Mouse (Mus musculus) forebrain, postnatal 0 days (tissue): ENCODE results near the gene Gm5478. TPM values are rescaled to one million over a fixed set of nuclear protein-coding genes. Genes with fewer than 3 reads are reported as not detected.
A peak's percentile ranks its signal among the peaks of the same experiment; 100 is the strongest.
"Not testable (repeated sequence)": the region's sequence is repeated elsewhere in the genome, so short reads cannot be mapped to it uniquely, and the experiment has no call there.

Experiments
- ATAC-seq: fragments of 200-750 bp; cut with Nextera tagmentation; 2 replicates; pipeline ENCODE4 v1.8.0; 2017; ENCODE audit warnings: mild to moderate bottlenecking, moderate library complexity
- DNase-seq: peaks from one replicate; pipeline ENCODE4 v3.0.0-alpha.2; 2015
- H3K27ac ChIP-seq: fragments of 300-500 bp; sonication (generic); 2 replicates; pipeline ENCODE4 v1.5.1; 2014; ENCODE audit warnings: low read depth, mild to moderate bottlenecking, antibody characterized with exemption, low read length, moderate library complexity, mixed read lengths
- H3K27me3 ChIP-seq: fragments of 300-500 bp; sonication (generic); 2 replicates; pipeline ENCODE4 v1.6.1; 2014; ENCODE audit warnings: mild to moderate bottlenecking, low read length, mixed read lengths; ENCODE audit not compliant: insufficient read depth
- H3K36me3 ChIP-seq: fragments of 300-500 bp; sonication (generic); 2 replicates; pipeline ENCODE4 v1.6.1; 2014; ENCODE audit warnings: mild to moderate bottlenecking, moderate library complexity; ENCODE audit not compliant: insufficient read depth
- H3K4me1 ChIP-seq: fragments of 300-500 bp; sonication (generic); 2 replicates; pipeline ENCODE4 v1.6.1; 2014; ENCODE audit warnings: antibody characterized with exemption; ENCODE audit not compliant: insufficient read depth
- H3K4me2 ChIP-seq: fragments of 300-500 bp; sonication (generic); 2 replicates; pipeline ENCODE4 v1.6.1; 2014; ENCODE audit warnings: low read depth, mild to moderate bottlenecking, moderate library complexity
- H3K4me3 ChIP-seq: fragments of 300-500 bp; sonication (generic); 2 replicates; pipeline ENCODE4 v1.5.1; 2014; ENCODE audit warnings: low read depth, low read length, mixed read lengths
- H3K9ac ChIP-seq: fragments of 300-500 bp; sonication (generic); 2 replicates; pipeline ENCODE4 v1.6.1; 2014; ENCODE audit warnings: mild to moderate bottlenecking
- H3K9me3 ChIP-seq: fragments of 300-500 bp; sonication (generic); 2 replicates; pipeline ENCODE4 v1.6.1; 2016; ENCODE audit warnings: low read length
- CTCF ChIP-seq: sonication (generic); IDR thresholded peaks from 2 replicates; pipeline ENCODE4 v1.5.1; 2016; ENCODE audit warnings: antibody characterized with exemption, control low read depth, low read depth
- WGBS: fragments of 180-500 bp; shearing (Covaris S2); extraction: QIAGEN DNeasy Blood & Tissue Kit; methylation state at CpG from one replicate; pipeline ENCODE4 v1.1.7; 2014; 5-methylcytosine and 5-hydroxymethylcytosine counted together
- polyA plus RNA-seq: library from polyadenylated mRNA; unstranded; fragments of >200 nt; fragmentation: Nextera tagmentation; extraction: Ambion mirVana; gene quantifications from 2 replicates; pipeline ENCODE4 v1.2.1, GENCODE M21; 2015
- total RNA-seq: library from RNA; depleted of rRNA; stranded (reverse); fragments of >200 nt; gene quantifications from 2 replicates; pipeline ENCODE4 v1.2.3, GENCODE M21; 2014; rRNA removed

Gene Gm5478
- total RNA-seq = not detected in 2 replicates
- polyA plus RNA-seq = not detected in 2 replicates

DNA sequence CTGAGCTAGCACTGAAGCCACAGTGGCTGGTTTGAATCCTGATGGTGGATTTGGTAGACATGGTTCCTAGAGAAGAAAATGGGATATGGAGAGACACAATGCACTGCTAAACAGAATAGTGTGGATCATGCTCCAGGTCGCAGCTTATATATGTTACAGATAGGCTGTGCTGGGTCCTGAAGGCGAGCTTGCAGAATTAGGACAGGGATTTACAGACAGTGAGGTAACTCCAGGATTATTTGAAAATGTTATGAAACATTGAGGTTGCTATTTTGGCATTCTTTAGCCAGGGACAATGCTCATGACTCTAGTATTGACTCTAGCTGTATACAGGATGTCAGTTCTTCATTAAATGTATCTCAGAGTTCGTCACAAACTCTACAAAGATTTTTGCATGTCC, at the start of gene Gm5478:
Gene Gm5478 (minus strand): TSS at position 101 of the 400 bp plus-strand sequence.
- no peaks in the 10 kb centered on the region for H3K9me3 ChIP-seq
- H3K9ac ChIP-seq = no peak within 1 kb of the TSS
- WGBS = 82% methylated on average over 3 of the region's 3 CpGs
- no peak within 1 kb of the TSS for H3K27ac ChIP-seq
- DNase-seq (no peak), ATAC-seq (no peak)
- no peak within 1 kb of the TSS for H3K4me2 ChIP-seq
- H3K4me1 ChIP-seq = no peaks in the 10 kb centered on the region
- no peaks in the 10 kb centered on the region for H3K27me3 ChIP-seq
- H3K36me3 ChIP-seq = no peaks in the 10 kb centered on the region
- H3K4me3 ChIP-seq = no peak within 1 kb of the TSS
- TF ChIP-seq CTCF = no peak

DNA sequence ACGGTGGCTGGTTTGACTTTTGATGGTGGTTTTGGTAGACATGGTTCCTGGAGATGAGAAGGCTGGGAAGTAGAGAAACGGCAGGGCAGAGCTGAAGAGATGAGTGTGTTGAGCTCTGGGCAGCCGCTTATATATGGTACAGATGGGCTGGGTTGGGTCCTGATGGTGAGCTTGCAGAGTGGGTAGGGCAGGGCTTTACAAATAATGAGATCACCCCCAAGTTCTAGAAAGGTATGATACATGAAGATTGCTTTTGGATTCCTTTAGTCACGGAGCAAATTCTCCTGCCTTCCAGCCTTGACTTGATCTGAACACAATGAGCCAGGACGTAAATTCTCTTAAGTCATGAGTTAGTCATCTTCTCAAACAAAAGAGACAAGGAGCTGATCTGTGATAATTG, 47.0 kb upstream of the Gm5478 start, which contains the start of gene Krt6a:
Gene Krt6a (minus strand): TSS at position 101 of the 400 bp plus-strand sequence.
- Histone ChIP-seq H3K4me1 (no peaks in the 10 kb centered on the region), H3K27ac (no peak within 1 kb of the TSS), H3K4me3 (no peak within 1 kb of the TSS), H3K27me3 (no peaks in the 10 kb centered on the region), H3K9me3 (no peaks in the 10 kb centered on the region), H3K4me2 (no peak within 1 kb of the TSS), H3K36me3 (no peaks in the 10 kb centered on the region), H3K9ac (no peak within 1 kb of the TSS)
- no peak for ATAC-seq
- WGBS = 87% methylated on average over 5 of the region's 5 CpGs
- no peak for TF ChIP-seq CTCF
- DNase-seq = no peak

DNA sequence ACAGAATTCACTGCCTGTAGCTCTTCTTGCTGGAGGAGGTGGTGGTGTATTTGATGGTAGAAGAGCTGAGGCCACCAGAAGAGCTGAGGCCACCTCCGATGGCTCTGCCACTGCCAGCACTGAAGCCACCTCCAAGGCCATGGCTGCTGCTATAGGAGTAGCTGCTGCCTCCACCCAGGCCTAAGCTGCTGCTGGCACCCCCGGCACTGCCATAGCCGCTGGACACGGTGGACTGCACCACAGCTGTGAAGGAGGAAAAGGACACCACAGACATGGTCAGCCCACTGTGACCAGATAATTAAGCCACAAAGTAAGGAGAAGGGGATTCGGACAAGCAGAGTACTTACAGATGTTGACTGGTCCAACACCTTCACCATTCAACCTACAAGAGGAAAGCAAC, 43.3 kb upstream of the Gm5478 start:
- not testable (repeated sequence) for H3K27me3 ChIP-seq, H3K9me3 ChIP-seq, H3K4me2 ChIP-seq, H3K36me3 ChIP-seq, H3K4me1 ChIP-seq, DNase-seq, H3K4me3 ChIP-seq, ATAC-seq, H3K9ac ChIP-seq, H3K27ac ChIP-seq
- 98% methylated on average over 5 of the region's 5 CpGs for whole genome bisulfite sequencing

DNA sequence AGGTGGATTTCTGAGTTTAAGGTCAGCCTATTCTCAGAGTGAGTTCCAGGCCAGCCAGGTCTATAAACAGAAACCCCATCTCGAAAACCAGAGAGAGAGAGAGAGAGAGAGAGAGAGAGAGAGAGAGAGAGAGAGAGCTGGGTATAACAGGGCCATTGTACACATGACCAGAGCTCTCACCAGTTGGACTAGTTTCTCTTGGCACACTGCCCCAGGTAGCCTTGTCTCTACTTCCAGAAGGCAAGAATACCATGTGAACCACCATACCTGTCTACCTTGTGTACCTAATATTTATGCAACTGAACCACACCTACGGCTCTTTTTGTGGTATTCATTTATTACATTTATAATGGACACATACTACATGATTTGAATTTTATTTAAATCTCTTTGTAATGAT, 41.0 kb upstream of the Gm5478 start:
- H3K27me3 ChIP-seq = no peaks in the 10 kb centered on the region
- H3K9me3 ChIP-seq = no peaks in the 10 kb centered on the region
- no peak overlapping the region for H3K4me2 ChIP-seq
- H3K4me3 ChIP-seq = no peak overlapping the region
- H3K9ac ChIP-seq = no peak overlapping the region
- H3K27ac ChIP-seq = no peak overlapping the region
- TF ChIP-seq CTCF = no peak
- no peaks in the 10 kb centered on the region for H3K4me1 ChIP-seq
- no peak for ATAC-seq
- no peak for DNase-seq
- H3K36me3 ChIP-seq = no peaks in the 10 kb centered on the region
- WGBS = 66% methylated on average over 2 of the region's 2 CpGs

DNA sequence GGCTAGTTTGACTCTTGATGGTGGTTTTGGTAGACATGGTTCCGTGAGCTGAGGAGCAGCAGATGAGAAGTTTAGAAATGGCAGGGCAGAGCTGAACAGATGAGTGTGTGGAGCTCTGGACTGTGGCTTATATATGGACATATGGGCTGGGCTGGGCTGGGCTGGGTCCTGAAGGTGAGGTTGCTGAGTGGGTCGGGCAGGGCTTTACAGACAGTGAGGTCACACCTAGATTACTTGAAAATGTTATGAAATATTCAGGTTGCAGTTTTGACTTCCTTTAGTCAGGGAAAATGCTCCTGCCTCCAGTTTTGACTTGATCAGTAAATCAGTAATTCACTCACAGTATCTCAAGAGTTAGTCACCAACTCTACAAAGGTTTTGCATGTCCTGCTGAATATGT, 33.0 kb upstream of the Gm5478 start, which contains the start of gene Krt6b:
Gene Krt6b (minus strand): TSS at position 101 of the 400 bp plus-strand sequence.
- Histone ChIP-seq H3K36me3 (no peaks in the 10 kb centered on the region), H3K4me1 (no peaks in the 10 kb centered on the region), H3K9ac (no peak within 1 kb of the TSS), H3K4me2 (no peak within 1 kb of the TSS), H3K27me3 (no peaks in the 10 kb centered on the region), H3K4me3 (no peak within 1 kb of the TSS), H3K9me3 (no peaks in the 10 kb centered on the region), H3K27ac (no peak within 1 kb of the TSS)
- WGBS = 91% methylated on average over 2 of the region's 2 CpGs
- DNase-seq (no peak), ATAC-seq (no peak)
- TF ChIP-seq CTCF = no peak

DNA sequence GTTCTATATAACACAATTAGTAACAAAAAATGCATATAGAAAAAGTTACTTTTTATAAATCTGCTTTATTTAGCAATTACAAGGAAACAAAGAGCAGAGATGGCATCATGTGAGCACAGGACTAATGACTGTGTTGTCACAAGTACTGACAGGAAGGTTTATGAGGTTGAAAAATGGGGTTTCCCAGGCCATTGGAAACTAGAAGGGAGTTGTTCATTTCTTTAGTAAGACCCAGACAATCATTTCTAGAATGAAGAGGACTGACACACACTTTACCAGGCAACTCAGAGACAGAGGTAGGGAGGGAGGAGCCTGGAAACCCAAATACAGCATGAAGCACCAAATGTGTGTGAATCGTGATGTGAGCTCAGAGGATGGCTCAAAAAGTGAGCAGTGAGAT, 28.8 kb upstream of the Gm5478 start:
- 82% methylated on average over 1 of the region's 1 CpGs for WGBS
- no peak overlapping the region for H3K4me2 ChIP-seq
- no peaks in the 10 kb centered on the region for H3K4me1 ChIP-seq
- no peak for DNase-seq
- no peak overlapping the region for H3K4me3 ChIP-seq
- ATAC-seq = no peak
- H3K27me3 ChIP-seq = no peaks in the 10 kb centered on the region
- no peaks in the 10 kb centered on the region for H3K9me3 ChIP-seq
- TF ChIP-seq CTCF = no peak
- no peak overlapping the region for H3K9ac ChIP-seq
- H3K36me3 ChIP-seq = no peaks in the 10 kb centered on the region
- H3K27ac ChIP-seq = no peak overlapping the region

DNA sequence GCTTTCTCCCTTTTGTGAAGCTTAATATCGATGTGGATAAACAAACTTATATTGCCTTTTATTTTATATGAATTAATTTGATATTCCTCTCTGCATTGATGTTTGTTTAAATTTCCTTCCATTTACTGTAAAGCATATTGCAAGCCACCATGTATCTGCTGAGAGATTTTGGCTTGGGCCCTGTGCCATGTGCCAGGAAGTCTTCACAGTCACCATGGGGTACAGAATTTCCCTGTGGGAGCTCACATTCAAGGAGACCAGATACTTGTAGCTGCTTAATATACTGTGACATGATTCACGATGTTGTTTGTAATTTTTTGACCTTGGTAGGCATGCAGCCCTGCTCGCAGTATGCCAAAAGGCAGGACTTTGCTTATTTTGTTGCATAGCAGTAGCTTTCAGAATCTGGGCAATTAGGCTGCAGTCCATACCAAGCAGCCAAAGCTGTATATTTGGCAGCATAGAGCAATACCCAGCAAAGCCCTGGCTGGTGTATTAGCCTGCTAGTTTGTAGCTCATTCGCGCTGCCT, 5.6 kb upstream of the Gm5478 start:
- TF ChIP-seq CTCF = no peak
- no peak overlapping the region for H3K4me3 ChIP-seq
- H3K27ac ChIP-seq = no peak overlapping the region
- H3K9ac ChIP-seq = no peak overlapping the region
- no peaks in the 10 kb centered on the region for H3K4me1 ChIP-seq
- DNase-seq (peak; percentile 6), ATAC-seq (no peak)
- no peak overlapping the region for H3K4me2 ChIP-seq
- no peaks in the 10 kb centered on the region for H3K27me3 ChIP-seq
- WGBS = 76% methylated on average over 5 of the region's 5 CpGs
- no peaks in the 10 kb centered on the region for H3K9me3 ChIP-seq
- H3K36me3 ChIP-seq = no peaks in the 10 kb centered on the region
